Mouse (Mus musculus) G1E (cell line): Measurements from ENCODE around the gene Mamdc4.

Source experiments
- CTCF ChIP-seq: IDR thresholded peaks from 2 replicates; pipeline ENCODE4 v1.5.1; 2012; ENCODE audit warnings: low read depth, low read length, inconsistent platforms, mixed read lengths
- GATA1 ChIP-seq: IDR thresholded peaks from 2 replicates; pipeline ENCODE4 v1.6.1; 2012; ENCODE audit warnings: borderline replicate concordance, low read length, inconsistent platforms, mixed read lengths
- TAL1 ChIP-seq: conservative IDR thresholded peaks from 2 replicates; pipeline ENCODE4 v1.6.1; 2012; ENCODE audit warnings: low read depth, low read length, inconsistent platforms, mixed read lengths

- no peak for TF ChIP-seq CTCF
- TF ChIP-seq TAL1 = no peak
- no peak for TF ChIP-seq GATA1
Measured at GRCm38 (mm10) chr2:25560551-25560950, 14.1 kb downstream of the Mamdc4 start.
